Mouse (Mus musculus) lung, postnatal 0 days (tissue): ENCODE measurements around the gene Sec14l5.

Source experiments
- CTCF ChIP-seq: IDR thresholded peaks from 2 replicates; pipeline ENCODE4 v1.5.1; 2016; ENCODE audit warnings: antibody characterized with exemption, mild to moderate bottlenecking
- EP300 ChIP-seq: IDR thresholded peaks from 2 replicates; pipeline ENCODE4 v1.6.1; 2016; ENCODE audit warnings: antibody characterized with exemption, mild to moderate bottlenecking, control low read depth

DNA sequence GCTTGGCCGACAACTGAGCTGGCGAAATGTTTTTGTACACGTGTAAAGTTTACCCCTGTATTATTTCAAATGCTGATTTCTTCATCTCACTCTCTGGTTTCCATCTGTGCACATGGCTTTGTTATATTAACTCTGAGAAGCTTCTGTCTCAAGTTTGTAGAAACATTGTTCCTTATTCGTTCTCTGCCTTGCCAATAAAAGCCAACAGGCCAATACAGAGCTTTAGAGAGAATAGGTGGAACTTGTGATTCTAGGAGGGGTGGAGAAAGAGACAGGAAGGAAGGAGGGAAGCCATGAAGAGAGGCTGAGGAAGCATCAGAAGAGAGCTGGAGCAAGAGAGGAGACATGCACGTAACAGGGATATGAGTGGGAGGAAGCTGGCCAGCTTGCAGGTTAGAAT, 59.1 kb downstream of the Sec14l5 start:
- no peak for TF ChIP-seq CTCF
- TF ChIP-seq EP300 = no peak
